In genomic region chr9:31281011-31281662, GRCm38 (mm10) we compare ENCODE assay signal across 7 mouse cellular contexts. TPM values are rescaled to one million over a fixed set of nuclear protein-coding genes. Genes with fewer than 3 reads are reported as not detected.
DNase-seq lines count a peak whose midpoint lies in the region; ATAC-seq lines count a peak whose summit lies in the region.

No protein-coding gene starts in this region.

- H3K27me3 ChIP-seq in heart, embryonic 11.5 days (ENCODE audit: control insufficient read depth, insufficient read depth, low read length): no peaks in the 10 kb centered on the region
- H3K27me3 ChIP-seq in kidney, embryonic 16.5 days (ENCODE audit: insufficient read depth, low read length): no peaks in the 10 kb centered on the region

- no peaks in the 10 kb centered on the region for H3K9me3 ChIP-seq in heart, embryonic 11.5 days (replicated peaks; ENCODE audit: control insufficient read depth, low read length)
- H3K9me3 ChIP-seq in kidney, embryonic 16.5 days (ENCODE audit: low read length): no peaks in the 10 kb centered on the region

- peaks cover 3% of the 10 kb centered on the region; the same call in 1 of the 2 replicates for H3K36me3 ChIP-seq in heart, embryonic 11.5 days (ENCODE audit: control insufficient read depth, insufficient read depth, low read length)
- 0 out of 2 replicates have a peak, but pooled peaks cover 2% of the 10 kb centered on the region for H3K36me3 ChIP-seq in kidney, embryonic 16.5 days (ENCODE audit: insufficient read depth, low read length)

- WGBS in heart, embryonic 11.5 days (ENCODE audit: insufficient replicate concordance): under 1% methylated on average over 43 of the region's 63 CpGs
- WGBS in kidney, embryonic 16.5 days: under 1% methylated on average over 44 of the region's 63 CpGs

- peak overlapping the region; percentile 90 for H3K9ac ChIP-seq in heart, embryonic 11.5 days (ENCODE audit: low read depth, low read length)
- H3K9ac ChIP-seq in kidney, embryonic 16.5 days (replicated peaks; ENCODE audit: low read length): peak overlapping the region; percentile 89

- H3K4me2 ChIP-seq in heart, embryonic 11.5 days: peak overlapping the region; percentile 64
- H3K4me2 ChIP-seq in kidney, embryonic 16.5 days (replicated peaks; ENCODE audit: low read depth, low read length): peak overlapping the region; percentile 68

- peak overlapping the region; percentile 91 for H3K4me3 ChIP-seq in heart, embryonic 11.5 days (ENCODE audit: low read depth, low read length)
- H3K4me3 ChIP-seq in kidney, embryonic 16.5 days (ENCODE audit: low read length): peak overlapping the region; percentile 67

- DNase-seq in NIH3T3 (ENCODE audit: low read depth): peak; percentile 85
- peak; percentile 67 for DNase-seq in embryo, embryonic 11.5 days (ENCODE audit: low read depth, low spot score)
- DNase-seq in lung, postnatal 10 days: peak; percentile 89
- peak; percentile 86 for DNase-seq in right cerebral cortex, postnatal 25 days

- H3K4me1 ChIP-seq in heart, embryonic 11.5 days (ENCODE audit: control insufficient read depth, insufficient read depth, low read length): peaks cover 3% of the 10 kb centered on the region; the same call in 1 of the 2 replicates
- H3K4me1 ChIP-seq in kidney, embryonic 16.5 days (ENCODE audit: insufficient read depth, low read length): peaks cover 18% of the 10 kb centered on the region

- peak overlapping the region; percentile 99 for H3K27ac ChIP-seq in heart, embryonic 11.5 days (ENCODE audit: low read depth, low read length)
- H3K27ac ChIP-seq in kidney, embryonic 16.5 days (ENCODE audit: low read length): peak overlapping the region; percentile 99

- peak; percentile 2 for ATAC-seq in CD4-positive, CD25-positive, alpha-beta regulatory T cell, adult 4 months
- ATAC-seq in heart, embryonic 11.5 days (replicated peaks; ENCODE audit: insufficient number of reproducible peaks, low FRiP score, low TSS enrichment): peak; percentile 73
- ATAC-seq in kidney, embryonic 16.5 days (ENCODE audit: low FRiP score, low TSS enrichment): peak; percentile 81

RNA-seq across cellular contexts. Expression of gene Prdm10, which starts 0.8 kb away (rescaled TPM):
- 10 to 100 TPM in 1 of 2 experiments, 1 to 10 TPM in 1; 9.6 to 10.1 TPM for polyA plus RNA-seq in CD4-positive, CD25-positive, alpha-beta regulatory T cell, adult 4 months (2017; shearing (Covaris generic))
- 4.7 and 5.5 TPM in 2 replicates for polyA plus RNA-seq in heart, embryonic 11.5 days (2014; fragmentation: Nextera tagmentation; extraction: Ambion mirVana)
- 5.4 and 5.8 TPM in 2 replicates for polyA plus RNA-seq in kidney, embryonic 16.5 days (2015; fragmentation: Nextera tagmentation; extraction: Ambion mirVana)

Comparison
In these comparisons a context has a peak if more than half of its experiments do, and no peak if none do; other contexts are left out.
1. Peak in every context shown above with its lines: DNase-seq, ATAC-seq, H3K4me3 ChIP-seq and H3K27ac ChIP-seq.
2. ATAC-seq: peak in every context shown above with its lines; median percentile 81 in kidney, embryonic 16.5 days; 73 in heart, embryonic 11.5 days; 2 in CD4-positive, CD25-positive, alpha-beta regulatory T cell, adult 4 months.